Mouse (Mus musculus): ENCODE measurements around the gene Gulp1. TPM values are rescaled to one million over a fixed set of nuclear protein-coding genes. Genes with fewer than 3 reads are reported as not detected.

Gulp1 gene
- 2.3 and 3.3 TPM in 2 replicates for polyA plus RNA-seq (2015; fragmentation: Nextera tagmentation; extraction: Ambion mirVana)

- no peak for DNase-seq (ENCODE audit: low spot score)
Measured at GRCm38 (mm10) chr1:44551461-44552370, at the start of gene Gulp1. Gene Gulp1 (plus strand): TSS chr1:44551511.

GRCm38 (mm10) chr1:44550261-44550660 is 1.1 kb upstream of the Gulp1 start:
- no peak for DNase-seq (ENCODE audit: low spot score)

GRCm38 (mm10) chr1:44552371-44552841 is 1.1 kb downstream of the Gulp1 start:
- DNase-seq (ENCODE audit: low spot score) = peak; percentile 1

GRCm38 (mm10) chr1:44553166-44553898 is 2.0 kb downstream of the Gulp1 start:
- DNase-seq (ENCODE audit: low spot score) = no peak

- no peak for DNase-seq (ENCODE audit: low spot score)
Measured at GRCm38 (mm10) chr1:44567431-44567830, 16.1 kb downstream of the Gulp1 start.

GRCm38 (mm10) chr1:44568296-44568695 is 17.0 kb downstream of the Gulp1 start:
- DNase-seq (ENCODE audit: low spot score) = no peak

- DNase-seq (ENCODE audit: low spot score) = no peak
Measured at GRCm38 (mm10) chr1:44576001-44576400, 24.7 kb downstream of the Gulp1 start.

- no peak for DNase-seq (ENCODE audit: low spot score)
Measured at GRCm38 (mm10) chr1:44576610-44577009, 25.3 kb downstream of the Gulp1 start.

GRCm38 (mm10) chr1:44580390-44580789 is 29.1 kb downstream of the Gulp1 start:
- no peak for DNase-seq (ENCODE audit: low spot score)

GRCm38 (mm10) chr1:44584886-44585385 is 33.6 kb downstream of the Gulp1 start:
- DNase-seq (ENCODE audit: low spot score) = no peak

- DNase-seq (ENCODE audit: low spot score) = no peak
Measured at GRCm38 (mm10) chr1:44591742-44592141, 40.4 kb downstream of the Gulp1 start.

- DNase-seq (ENCODE audit: low spot score) = no peak
Measured at GRCm38 (mm10) chr1:44593109-44593508, 41.8 kb downstream of the Gulp1 start.

GRCm38 (mm10) chr1:44598312-44598711 is 47.0 kb downstream of the Gulp1 start:
- no peak for DNase-seq (ENCODE audit: low spot score)

GRCm38 (mm10) chr1:44613294-44614041 is 62.2 kb downstream of the Gulp1 start:
- DNase-seq (ENCODE audit: low spot score) = no peak

- no peak for DNase-seq (ENCODE audit: low spot score)
Measured at GRCm38 (mm10) chr1:44618751-44619150, 67.4 kb downstream of the Gulp1 start.

GRCm38 (mm10) chr1:44634481-44634880 is 83.2 kb downstream of the Gulp1 start:
- no peak for DNase-seq (ENCODE audit: low spot score)

- no peak for DNase-seq (ENCODE audit: low spot score)
Measured at GRCm38 (mm10) chr1:44645678-44646276, 94.5 kb downstream of the Gulp1 start.

- no peak for DNase-seq (ENCODE audit: low spot score)
Measured at GRCm38 (mm10) chr1:44678974-44679373, 127.7 kb downstream of the Gulp1 start.

- DNase-seq (ENCODE audit: low spot score) = no peak
Measured at GRCm38 (mm10) chr1:44679415-44679814, 128.1 kb downstream of the Gulp1 start.

- no peak for DNase-seq (ENCODE audit: low spot score)
Measured at GRCm38 (mm10) chr1:44682556-44682955, 131.2 kb downstream of the Gulp1 start.

- no peak for DNase-seq (ENCODE audit: low spot score)
Measured at GRCm38 (mm10) chr1:44683723-44684122, 132.4 kb downstream of the Gulp1 start.
